In the genomic region with DNA sequence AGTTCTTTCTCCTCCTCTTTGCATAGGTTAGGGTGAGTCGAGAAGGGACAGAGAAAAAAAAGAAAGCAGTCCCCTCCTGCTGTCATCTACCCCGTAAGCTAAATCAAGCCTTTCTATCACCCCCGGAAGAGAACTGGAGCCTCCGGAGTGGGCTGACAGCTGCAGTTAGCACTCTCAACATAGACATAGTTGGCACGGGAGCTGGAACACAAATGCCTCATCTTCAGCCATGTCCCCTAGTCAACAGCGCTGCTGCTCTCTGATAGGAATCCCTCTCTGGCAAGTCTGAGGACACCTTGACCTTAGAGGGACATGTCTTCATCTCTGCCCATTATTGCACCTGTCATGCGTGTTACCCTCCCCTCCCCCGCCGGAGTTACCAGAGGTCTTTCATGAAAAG, we compare ENCODE assay signal across 27 mouse cellular contexts. TPM values are rescaled to one million over a fixed set of nuclear protein-coding genes. Genes with fewer than 3 reads are reported as not detected.
DNase-seq lines count a peak whose midpoint lies in the region; ATAC-seq and TF ChIP-seq lines count a peak whose summit lies in the region.
"Had no signal": no experiment of that assay in that cellular context is flagged by ENCODE, and none has a peak within 500 bp of the region (broad histone marks: within the 10 kb centered on the region; RNA-seq: fewer than 3 reads in every experiment).

No protein-coding gene starts in this region.

- 48% methylated on average over 9 of the region's 9 CpGs for WGBS in heart, postnatal 0 days
- WGBS in hindbrain, embryonic 14.5 days = 85% methylated on average over 9 of the region's 9 CpGs
- whole genome bisulfite sequencing in forebrain, embryonic 16.5 days = 84% methylated on average over 8 of the region's 9 CpGs

- H3K9ac ChIP-seq in heart, postnatal 0 days (replicated peaks; ENCODE audit: low read depth, low read length) = no peak overlapping the region
- no peak overlapping the region for H3K9ac ChIP-seq in hindbrain, embryonic 14.5 days
- H3K9ac ChIP-seq in forebrain, embryonic 16.5 days (replicated peaks; ENCODE audit: low read depth, low read length) = no peak overlapping the region
- H3K9ac ChIP-seq: embryonic facial prominence, embryonic 12.5 days; hindbrain, embryonic 15.5 days; liver, embryonic 13.5 days; midbrain, embryonic 12.5 days had no signal

- no peaks in the 10 kb centered on the region for H3K27me3 ChIP-seq in heart, postnatal 0 days (ENCODE audit: control insufficient read depth, insufficient read depth, low read length)
- H3K27me3 ChIP-seq in hindbrain, embryonic 14.5 days (ENCODE audit: control insufficient read depth, insufficient read depth, low read length) = no peaks in the 10 kb centered on the region
- no peaks in the 10 kb centered on the region for H3K27me3 ChIP-seq in forebrain, embryonic 16.5 days (replicated peaks; ENCODE audit: control insufficient read depth, insufficient read depth, low read length)
- H3K27me3 ChIP-seq: embryonic facial prominence, embryonic 12.5 days; hindbrain, embryonic 15.5 days; liver, embryonic 13.5 days; midbrain, embryonic 12.5 days had no signal

- DNase-seq in frontal cortex, postnatal 14 days (ENCODE audit: low spot score in 2 of 2) = no peak
- DNase-seq in heart, postnatal 0 days (ENCODE audit: low spot score) = peak; percentile 16
- no peak for DNase-seq in heart, postnatal 25 days (ENCODE audit: low spot score)
- DNase-seq in right cerebral cortex, adult 2 months (ENCODE audit: low spot score in 2 of 2) = peak; percentile 17 to 20
- no peak for DNase-seq in right cerebral cortex, postnatal 4 days
- DNase-seq in hindbrain, embryonic 14.5 days (ENCODE audit: low spot score) = no peak
- DNase-seq: adrenal gland, postnatal 10 days; cerebellum, adult 2 months; cerebellum, postnatal 25 days; heart, adult 2 months; heart, postnatal 10 days; kidney, adult 2 months; liver, embryonic 13.5 days; lung, adult 2 months; lung, postnatal 14 days had no signal

- H3K4me2 ChIP-seq in heart, postnatal 0 days (ENCODE audit: low read depth, low read length) = no peak overlapping the region
- H3K4me2 ChIP-seq in hindbrain, embryonic 14.5 days (replicated peaks) = no peak overlapping the region
- no peak overlapping the region for H3K4me2 ChIP-seq in forebrain, embryonic 16.5 days (ENCODE audit: low read length)
- H3K4me2 ChIP-seq: embryonic facial prominence, embryonic 12.5 days; hindbrain, embryonic 15.5 days; liver, embryonic 13.5 days; midbrain, embryonic 12.5 days had no signal

- no peak for TF ChIP-seq EP300 in heart, postnatal 0 days (IDR thresholded peaks at IDR 0.05; ENCODE audit: low read depth)

- H3K4me1 ChIP-seq in heart, postnatal 0 days (ENCODE audit: control insufficient read depth, insufficient read depth) = peaks cover 7% of the 10 kb centered on the region; the same call in 1 of the 2 replicates
- no peaks in the 10 kb centered on the region for H3K4me1 ChIP-seq in hindbrain, embryonic 14.5 days (replicated peaks; ENCODE audit: control insufficient read depth, insufficient read depth, low read length)
- H3K4me1 ChIP-seq in forebrain, embryonic 16.5 days (replicated peaks; ENCODE audit: control insufficient read depth, insufficient read depth, low read length) = no peaks in the 10 kb centered on the region
- H3K4me1 ChIP-seq: embryonic facial prominence, embryonic 12.5 days; hindbrain, embryonic 15.5 days; liver, embryonic 13.5 days; midbrain, embryonic 12.5 days had no signal

- no peaks in the 10 kb centered on the region for H3K36me3 ChIP-seq in heart, postnatal 0 days (replicated peaks; ENCODE audit: control insufficient read depth, insufficient read depth, low read length)
- no peaks in the 10 kb centered on the region for H3K36me3 ChIP-seq in hindbrain, embryonic 14.5 days (replicated peaks; ENCODE audit: control insufficient read depth, insufficient read depth)
- H3K36me3 ChIP-seq in forebrain, embryonic 16.5 days (ENCODE audit: control insufficient read depth, insufficient read depth) = no peaks in the 10 kb centered on the region
- H3K36me3 ChIP-seq: embryonic facial prominence, embryonic 12.5 days; hindbrain, embryonic 15.5 days; liver, embryonic 13.5 days; midbrain, embryonic 12.5 days had no signal

- H3K4me3 ChIP-seq in heart, postnatal 0 days (ENCODE audit: low read depth, low read length) = no peak overlapping the region
- no peak overlapping the region for H3K4me3 ChIP-seq in hindbrain, embryonic 14.5 days (replicated peaks; ENCODE audit: low read length)
- no peak overlapping the region for H3K4me3 ChIP-seq in forebrain, embryonic 16.5 days (replicated peaks; ENCODE audit: low read length)
- H3K4me3 ChIP-seq: embryonic facial prominence, embryonic 12.5 days; heart, adult 2 months; hindbrain, embryonic 15.5 days; liver, embryonic 13.5 days; midbrain, embryonic 12.5 days had no signal

- intact Hi-C loops in heart, postnatal 25 days (cut with DNase I) = no loop called here

- no peak for TF ChIP-seq CTCF in heart, postnatal 0 days (IDR thresholded peaks at IDR 0.05; ENCODE audit: low read depth)

- peak; percentile 86 for ATAC-seq in frontal cortex, adult (ENCODE audit: low TSS enrichment)
- ATAC-seq in heart, postnatal 0 days (ENCODE audit: insufficient read depth, low read depth) = no peak
- ATAC-seq in hindbrain, embryonic 14.5 days (ENCODE audit: low FRiP score) = no peak
- no peak for ATAC-seq in forebrain, embryonic 16.5 days

- 0 out of 2 replicates have a peak overlapping the region, but pooled peaks have one; percentile 1 for H3K27ac ChIP-seq in heart, postnatal 0 days (ENCODE audit: low read depth)
- H3K27ac ChIP-seq in hindbrain, embryonic 14.5 days = no peak overlapping the region
- H3K27ac ChIP-seq in forebrain, embryonic 16.5 days (ENCODE audit: low read length) = no peak overlapping the region
- H3K27ac ChIP-seq: embryonic facial prominence, embryonic 12.5 days; heart, adult 2 months; hindbrain, embryonic 15.5 days; kidney, postnatal 0 days; liver, embryonic 13.5 days; midbrain, embryonic 12.5 days; stomach, postnatal 0 days had no signal

- H3K9me3 ChIP-seq in heart, postnatal 0 days (replicated peaks; ENCODE audit: control insufficient read depth, low read length) = no peaks in the 10 kb centered on the region
- H3K9me3 ChIP-seq in hindbrain, embryonic 14.5 days (ENCODE audit: control insufficient read depth, low read length) = no peaks in the 10 kb centered on the region
- no peaks in the 10 kb centered on the region for H3K9me3 ChIP-seq in forebrain, embryonic 16.5 days (ENCODE audit: control insufficient read depth, low read length)
- H3K9me3 ChIP-seq: embryonic facial prominence, embryonic 12.5 days; hindbrain, embryonic 15.5 days; liver, embryonic 13.5 days; midbrain, embryonic 12.5 days had no signal

RNA-seq across cellular contexts. Expression of gene Ampd1, which starts 5.5 kb away (rescaled TPM):
- not detected in 2 replicates for total RNA-seq in heart, postnatal 0 days (2014; rRNA removed; ENCODE audit: low replicate concordance)
- polyA plus RNA-seq in heart, postnatal 0 days (2015; fragmentation: Nextera tagmentation; extraction: Ambion mirVana) = not detected in 2 replicates
- not detected for total RNA-seq in heart, postnatal 25 days (2021)
- polyA plus RNA-seq in hindbrain, embryonic 14.5 days (2014; fragmentation: Nextera tagmentation; extraction: Ambion mirVana) = not detected in 2 replicates
- not detected in 2 replicates for polyA plus RNA-seq in forebrain, embryonic 16.5 days (2015; fragmentation: Nextera tagmentation; extraction: Ambion mirVana)
- total RNA-seq: heart, adult 2 months; heart, postnatal 10 days; layer of hippocampus, adult 18-20 months; layer of hippocampus, postnatal 25 days; left cerebral cortex, postnatal 10 days had no signal
- polyA plus RNA-seq: cerebellum, adult 2 months; hindbrain, embryonic 15.5 days; intestine, embryonic 14.5 days; kidney, postnatal 0 days; small intestine, adult 2 months had no signal

RNA-seq across cellular contexts. Expression of gene Nras, which starts 21.2 kb away (rescaled TPM):
- total RNA-seq in heart, postnatal 0 days (2014; rRNA removed; ENCODE audit: low replicate concordance) = 38.3 and 43.2 TPM in 2 replicates
- polyA plus RNA-seq in heart, postnatal 0 days (2015; fragmentation: Nextera tagmentation; extraction: Ambion mirVana) = 37.7 and 39.0 TPM in 2 replicates
- 10 to 100 TPM; 54.0 to 57.1 TPM for total RNA-seq in heart, postnatal 25 days (2021)
- polyA plus RNA-seq in hindbrain, embryonic 14.5 days (2014; fragmentation: Nextera tagmentation; extraction: Ambion mirVana) = 87.5 and 93.1 TPM in 2 replicates
- 125 and 134 TPM in 2 replicates for polyA plus RNA-seq in forebrain, embryonic 16.5 days (2015; fragmentation: Nextera tagmentation; extraction: Ambion mirVana)

RNA-seq across cellular contexts. Expression of gene Dennd2c, which starts 23.1 kb away (rescaled TPM):
- total RNA-seq in heart, postnatal 0 days (2014; rRNA removed; ENCODE audit: low replicate concordance) = 3.9 and 4.0 TPM in 2 replicates
- polyA plus RNA-seq in heart, postnatal 0 days (2015; fragmentation: Nextera tagmentation; extraction: Ambion mirVana) = 1.6 and 1.7 TPM in 2 replicates
- total RNA-seq in heart, postnatal 25 days (2021) = 1 to 10 TPM; 2.0 to 2.5 TPM
- polyA plus RNA-seq in hindbrain, embryonic 14.5 days (2014; fragmentation: Nextera tagmentation; extraction: Ambion mirVana) = 1.3 TPM in 2 replicates
- 0.99 and 1.4 TPM in 2 replicates for polyA plus RNA-seq in forebrain, embryonic 16.5 days (2015; fragmentation: Nextera tagmentation; extraction: Ambion mirVana)

RNA-seq across cellular contexts. Expression of gene Csde1, which starts 59.1 kb away (rescaled TPM):
- total RNA-seq in heart, postnatal 0 days (2014; rRNA removed; ENCODE audit: low replicate concordance) = 229 and 268 TPM in 2 replicates
- 225 and 238 TPM in 2 replicates for polyA plus RNA-seq in heart, postnatal 0 days (2015; fragmentation: Nextera tagmentation; extraction: Ambion mirVana)
- 100 to 1,000 TPM; 488 to 535 TPM for total RNA-seq in heart, postnatal 25 days (2021)
- 416 and 429 TPM in 2 replicates for polyA plus RNA-seq in hindbrain, embryonic 14.5 days (2014; fragmentation: Nextera tagmentation; extraction: Ambion mirVana)
- 465 and 523 TPM in 2 replicates for polyA plus RNA-seq in forebrain, embryonic 16.5 days (2015; fragmentation: Nextera tagmentation; extraction: Ambion mirVana)

Comparison
In these comparisons a context has a peak if more than half of its experiments do, and no peak if none do; other contexts are left out.
1. DNase-seq: peak in heart, postnatal 0 days (single experiment) and right cerebral cortex, adult 2 months (2 of 2); none in frontal cortex, postnatal 14 days (0 of 2), heart, postnatal 25 days (single experiment), right cerebral cortex, postnatal 4 days (single experiment) and hindbrain, embryonic 14.5 days (single experiment).